Mouse (Mus musculus): ENCODE measurements around the gene Gmfb. TPM values are rescaled to one million over a fixed set of nuclear protein-coding genes. Genes with fewer than 3 reads are reported as not detected.
"Not testable (repeated sequence)": the region's sequence is repeated elsewhere in the genome, so short reads cannot be mapped to it uniquely, and the experiment has no call there.

Gmfb gene
- 100 to 1,000 TPM; 159 to 160 TPM for total RNA-seq (2021)
- long read RNA-seq, experiment 1, full-length matches to known transcripts, result 227 of 257 reads
- long read RNA-seq, experiment 1, partial matches to known transcripts, result 3 of 257 reads
- long read RNA-seq, experiment 1, other reads (novel, unspliced or antisense), result 27 of 257 reads
- long read RNA-seq, experiment 2, full-length matches to known transcripts, result 182 of 212 reads
- long read RNA-seq, experiment 2, partial matches to known transcripts, result 6 of 212 reads
- long read RNA-seq, experiment 2, other reads (novel, unspliced or antisense), result 24 of 212 reads

DNA sequence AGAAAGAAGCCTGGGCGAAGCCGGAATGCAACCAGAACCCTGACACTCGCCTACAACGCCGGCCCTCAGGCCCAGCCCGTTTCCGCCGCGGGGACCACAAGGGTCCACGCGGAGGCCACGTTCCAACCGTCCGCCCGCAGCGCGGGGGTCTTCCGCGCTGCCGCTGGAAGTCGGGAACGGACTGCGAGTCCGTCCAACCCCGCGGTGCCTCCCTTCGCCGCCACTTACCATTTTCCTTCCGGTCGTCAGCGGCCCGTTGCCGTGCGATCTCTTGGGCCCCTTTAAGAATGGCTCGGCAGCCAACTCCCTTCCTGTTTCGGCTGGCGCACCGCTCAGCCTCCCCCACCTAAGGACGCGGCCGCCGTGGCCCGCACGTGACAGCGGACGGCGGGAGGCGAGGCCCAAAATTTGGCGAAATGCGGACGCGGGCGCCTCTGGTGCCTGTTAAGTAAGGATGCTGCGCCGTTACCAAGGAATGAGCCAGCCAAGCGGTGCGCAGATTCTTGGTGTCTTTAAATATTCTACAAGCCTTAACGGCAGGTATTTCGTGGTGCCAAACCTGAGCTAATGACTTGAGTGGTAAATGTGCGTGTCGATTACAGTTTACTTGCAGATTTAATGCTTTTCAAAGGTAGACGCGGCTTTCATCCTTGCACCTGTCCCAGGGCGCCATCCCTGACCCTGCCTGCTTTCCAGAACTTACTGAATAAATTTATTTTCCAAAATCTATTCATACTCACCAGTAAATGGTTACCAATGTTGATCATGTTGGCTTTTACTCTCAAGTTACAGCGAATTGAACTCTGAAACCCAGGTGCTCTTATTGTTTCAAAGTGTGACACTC lies at the start of gene Gmfb:
Gmfb (minus strand) TSS at position 370 of the 844 bp plus-strand sequence.
- peak; percentile 97 for DNase-seq (ENCODE audit: low spot score in 2 of 2)
- intact Hi-C loops (cut with DNase I), result no loop called here

DNA sequence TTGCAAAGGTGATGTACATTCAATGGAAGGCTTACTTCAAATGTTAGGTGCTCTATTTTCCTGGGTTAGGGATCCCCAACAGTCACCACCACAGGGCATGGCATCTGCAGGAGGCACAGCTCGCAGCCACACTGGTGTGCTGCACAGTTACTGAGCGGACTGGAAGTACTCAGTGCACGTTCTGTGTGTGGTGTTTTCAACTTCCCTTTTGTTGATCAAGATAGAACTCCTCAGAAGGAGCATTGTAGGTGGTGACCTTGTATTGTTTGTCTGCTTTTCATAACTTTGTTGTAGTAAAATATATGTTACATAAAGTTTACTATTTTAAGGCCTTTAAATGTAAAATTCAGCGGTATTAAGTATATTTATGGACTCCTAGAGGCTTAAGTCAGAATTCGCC lies 40.9 kb upstream of the Gmfb start:
- intact Hi-C loops (cut with DNase I), result no loop called here
- no peak for DNase-seq (ENCODE audit: low spot score in 2 of 2)

DNA sequence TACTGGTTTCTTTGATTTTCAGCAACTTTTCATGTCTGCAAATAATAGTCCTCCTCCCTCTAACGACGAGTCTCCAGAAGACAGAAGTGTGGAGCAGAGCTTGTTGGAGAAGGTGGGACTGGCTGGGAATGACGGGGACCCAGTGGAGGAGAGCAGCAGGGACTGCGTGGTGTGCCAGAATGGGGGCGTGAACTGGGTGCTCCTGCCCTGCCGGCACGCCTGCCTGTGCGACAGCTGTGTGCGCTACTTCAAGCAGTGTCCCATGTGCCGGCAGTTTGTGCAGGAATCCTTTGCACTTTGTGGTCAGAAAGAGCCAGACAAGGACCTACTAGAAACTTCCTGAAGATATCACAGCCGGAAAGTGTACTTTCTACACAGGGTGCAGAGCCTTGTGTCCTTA lies 31.6 kb upstream of the Gmfb start:
- intact Hi-C loops (cut with DNase I), result no loop called here
- DNase-seq (ENCODE audit: low spot score in 2 of 2), result no peak

DNA sequence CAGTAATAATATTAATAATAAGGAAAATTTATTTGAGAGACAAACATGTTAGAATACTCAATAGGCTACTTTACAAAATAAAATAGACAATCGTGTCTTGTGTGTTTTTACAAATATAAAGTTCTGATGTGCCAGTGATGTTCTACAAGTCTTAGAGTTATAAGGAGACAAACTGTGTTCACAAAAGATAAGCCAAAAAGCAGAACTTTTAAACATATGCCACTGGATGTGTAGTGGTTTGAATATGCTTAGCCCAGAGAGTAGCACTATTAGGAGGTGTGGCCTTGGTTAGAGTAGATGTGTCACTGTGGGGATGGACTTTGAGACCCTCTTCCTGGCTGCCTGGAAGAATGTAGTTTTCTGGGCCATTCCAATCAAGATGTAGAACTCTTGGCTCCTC lies 27.7 kb upstream of the Gmfb start:
- intact Hi-C loops (cut with DNase I), result no loop called here
- DNase-seq (ENCODE audit: low spot score in 2 of 2), result no peak

DNA sequence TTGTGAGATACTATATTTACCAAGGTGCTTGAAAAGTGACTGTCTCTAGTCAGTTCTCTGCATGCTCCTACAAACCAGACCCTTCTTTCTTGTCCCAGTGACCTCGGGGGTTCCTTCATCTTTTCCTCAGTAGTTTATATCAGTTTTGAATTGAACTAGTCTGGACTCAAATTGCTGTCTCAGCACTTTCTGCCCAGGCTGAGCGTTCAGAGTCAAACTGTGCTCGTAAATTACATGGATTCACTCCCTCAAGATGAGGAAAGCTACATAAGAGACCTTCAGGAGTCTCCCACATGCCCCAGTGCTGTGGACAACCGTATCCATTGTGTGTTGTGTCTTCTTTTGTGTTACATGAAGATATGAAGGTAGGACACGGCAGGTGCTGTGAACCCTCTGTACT lies 26.7 kb upstream of the Gmfb start:
- no peak for DNase-seq (ENCODE audit: low spot score in 2 of 2)
- intact Hi-C loops (cut with DNase I), result no loop called here

DNA sequence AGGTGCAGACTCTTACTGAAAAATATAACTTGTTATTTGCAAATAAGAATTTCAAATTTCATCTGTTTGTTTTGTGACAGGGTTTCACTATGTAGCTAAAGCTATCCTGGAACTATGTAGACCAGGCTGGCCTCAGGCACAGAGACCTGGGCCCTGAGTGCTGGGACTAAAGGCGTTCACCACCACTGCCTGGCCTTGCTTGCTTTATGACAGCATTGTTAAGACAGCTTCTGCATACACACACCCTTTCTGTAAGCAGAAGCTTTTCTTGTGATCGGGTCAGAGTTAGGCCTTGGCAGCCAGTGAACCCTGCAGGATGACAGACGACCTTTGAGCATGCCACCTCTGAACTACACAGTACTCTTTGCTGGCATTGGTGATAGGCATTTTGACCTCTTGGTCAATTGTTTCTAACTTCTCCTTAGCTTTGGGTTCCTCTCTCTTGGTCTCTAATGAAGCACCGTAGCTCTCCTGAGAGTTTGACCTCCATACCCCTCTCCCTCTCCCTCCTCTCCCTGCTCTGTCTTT lies 26.1 kb upstream of the Gmfb start:
- intact Hi-C loops (cut with DNase I), result no loop called here
- no peak for DNase-seq (ENCODE audit: low spot score in 2 of 2)

DNA sequence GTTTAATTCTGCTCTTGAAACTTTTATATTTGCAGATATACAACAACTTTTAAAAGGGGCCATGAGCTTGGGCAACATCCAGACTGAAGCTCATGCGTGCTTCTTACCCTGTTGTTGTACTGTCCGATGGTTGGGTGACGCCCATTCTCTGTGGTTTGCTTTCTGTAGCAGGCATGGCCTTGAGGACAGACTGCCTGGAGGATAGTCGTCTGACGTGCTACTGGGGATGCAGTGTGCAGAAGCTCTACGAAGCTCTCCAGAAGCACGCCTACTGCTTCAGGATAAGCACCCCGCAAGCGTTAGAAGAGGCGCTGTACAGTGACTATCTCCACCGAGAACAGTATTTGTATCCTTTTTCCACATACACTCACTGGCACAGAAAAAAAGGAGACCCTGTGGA lies 23.7 kb upstream of the Gmfb start:
- no peak for DNase-seq (ENCODE audit: low spot score in 2 of 2)
- intact Hi-C loops (cut with DNase I), result no loop called here

DNA sequence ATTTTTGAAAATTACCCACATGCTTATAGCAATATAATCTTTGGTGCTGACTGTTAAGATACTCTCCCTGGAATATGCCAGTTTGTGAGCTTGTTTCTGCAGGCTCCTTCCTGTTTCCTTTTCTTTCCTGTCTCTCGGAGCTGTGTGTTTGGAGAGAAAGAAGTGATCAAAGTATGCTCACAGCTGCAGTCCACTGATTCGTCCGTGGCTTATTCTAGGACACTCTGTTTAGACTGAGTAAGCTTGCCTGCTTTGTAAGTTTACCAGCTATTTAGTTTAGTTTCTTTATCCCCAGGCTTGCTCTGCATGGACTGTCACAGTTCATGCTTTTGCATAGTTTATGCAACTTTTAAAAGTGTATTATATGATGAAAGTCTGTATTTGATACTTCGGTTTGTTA lies 17.3 kb upstream of the Gmfb start:
- intact Hi-C loops (cut with DNase I), result no loop called here
- no peak for DNase-seq (ENCODE audit: low spot score in 2 of 2)

DNA sequence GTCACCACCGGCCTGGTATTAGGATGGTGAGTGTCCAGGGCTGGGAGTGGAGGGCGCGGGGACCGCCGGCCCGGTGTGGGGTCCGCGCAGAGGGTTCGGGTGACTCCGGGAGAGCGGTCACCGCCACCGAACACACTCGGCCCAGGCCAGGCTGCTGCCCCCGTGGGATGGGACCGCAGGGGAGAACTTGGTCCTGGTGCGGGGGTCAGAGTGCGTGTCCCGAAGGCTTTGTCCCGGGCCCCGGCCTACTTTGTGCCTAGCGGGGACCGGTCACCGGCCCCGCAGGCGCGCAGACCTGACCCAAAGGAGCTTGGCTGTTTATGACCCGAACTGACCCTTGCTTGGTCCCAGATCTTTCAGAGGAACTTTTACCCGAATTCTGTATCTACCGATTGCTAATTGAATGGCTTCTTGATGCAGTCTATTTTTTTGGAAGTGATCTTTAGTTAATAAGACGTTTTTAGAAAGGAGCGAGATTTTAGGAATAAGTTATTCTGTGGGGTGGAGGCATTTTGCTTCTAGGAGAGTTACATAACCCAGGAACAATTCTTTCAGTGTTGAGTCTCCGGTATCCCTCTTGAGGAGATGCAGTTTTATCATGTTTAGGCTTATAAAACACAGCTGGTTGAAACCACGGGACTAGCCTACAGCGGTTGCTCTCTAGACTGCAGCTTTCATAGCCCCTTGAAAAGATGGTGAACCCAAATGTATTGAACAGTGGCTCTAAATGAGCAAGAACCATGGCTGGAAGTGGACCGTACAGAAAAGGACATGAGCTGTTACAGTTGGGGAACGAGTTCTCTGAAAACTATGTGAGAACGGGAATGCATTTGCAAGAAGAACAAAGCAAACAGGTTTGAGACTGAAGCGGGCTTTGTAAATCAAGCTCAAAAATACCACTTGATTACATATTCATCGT lies 10.6 kb upstream of the Gmfb start:
- intact Hi-C loops (cut with DNase I), result no loop called here
- DNase-seq (ENCODE audit: low spot score in 2 of 2), result peak in 1 of 2 experiments; percentile 14

DNA sequence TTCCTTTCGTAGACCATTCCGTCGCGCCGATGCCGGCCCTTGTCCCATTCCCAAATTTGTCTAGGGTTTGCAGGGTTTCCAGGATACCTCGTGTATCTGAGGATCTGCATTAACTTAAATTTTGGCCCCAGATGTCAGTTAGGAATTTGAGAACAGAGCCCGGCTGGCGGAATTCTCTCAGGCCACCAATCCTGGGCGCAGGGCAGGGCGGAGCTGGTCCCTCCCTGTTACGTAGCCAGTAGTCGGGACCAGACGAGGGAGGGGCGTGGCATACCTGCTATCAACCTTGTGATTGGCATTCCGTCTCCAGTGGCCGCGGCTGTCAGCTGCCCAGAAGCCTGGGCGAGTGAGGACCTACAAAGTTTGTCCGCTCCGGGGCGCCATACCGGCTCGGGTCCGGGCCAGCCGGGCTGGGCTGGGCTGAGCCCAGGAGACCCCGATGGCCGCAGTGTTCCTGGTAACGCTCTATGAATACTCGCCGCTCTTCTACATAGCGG lies 9.8 kb upstream of the Gmfb start, which contains the start of gene Cgrrf1:
Cgrrf1 (plus strand) TSS at position 289 of the 497 bp plus-strand sequence.
- peak; percentile 92 to 93 for DNase-seq (ENCODE audit: low spot score in 2 of 2)
- intact Hi-C loops (cut with DNase I), result no loop called here

DNA sequence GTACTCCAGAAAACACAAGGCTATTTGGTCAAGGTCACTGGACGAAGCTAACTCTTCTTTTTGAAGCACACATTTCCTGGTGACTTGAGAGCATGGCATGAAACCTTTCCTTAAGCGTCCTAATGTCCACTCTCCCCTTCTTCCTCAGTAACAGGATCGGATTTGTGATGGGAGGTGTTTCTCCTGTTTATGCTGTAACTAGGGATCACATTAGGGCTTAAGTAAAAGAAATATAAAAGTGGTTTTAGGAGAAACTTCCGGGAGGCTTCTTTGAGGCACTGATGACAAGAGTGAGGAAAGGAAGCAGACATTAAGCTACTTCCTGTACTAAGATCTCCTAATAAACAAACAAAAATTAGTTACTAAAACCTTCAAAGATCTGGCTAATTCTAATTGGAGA lies 9.3 kb upstream of the Gmfb start:
- DNase-seq (ENCODE audit: low spot score in 2 of 2), result no peak
- intact Hi-C loops (cut with DNase I), result no loop called here

DNA sequence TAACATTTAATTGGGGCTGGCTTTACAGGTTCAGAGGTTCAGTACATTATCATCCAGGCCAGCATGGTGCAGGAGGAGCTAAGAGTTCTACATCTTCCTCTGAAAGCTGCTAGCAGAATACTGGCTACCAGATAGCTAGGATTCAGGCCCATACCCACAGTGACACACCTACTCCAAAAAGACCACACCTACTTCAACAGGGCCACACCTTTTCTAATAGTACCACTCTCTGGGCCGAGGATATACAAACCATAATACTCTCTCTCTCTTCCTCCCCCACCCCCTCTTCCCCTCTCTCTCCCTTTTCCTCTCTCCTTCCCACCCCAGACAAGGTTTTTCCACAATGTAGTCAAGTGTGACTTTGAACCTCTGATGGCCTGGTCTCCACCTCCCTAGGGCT lies 5.4 kb upstream of the Gmfb start:
- DNase-seq (ENCODE audit: low spot score in 2 of 2), result no peak
- intact Hi-C loops (cut with DNase I), result no loop called here

DNA sequence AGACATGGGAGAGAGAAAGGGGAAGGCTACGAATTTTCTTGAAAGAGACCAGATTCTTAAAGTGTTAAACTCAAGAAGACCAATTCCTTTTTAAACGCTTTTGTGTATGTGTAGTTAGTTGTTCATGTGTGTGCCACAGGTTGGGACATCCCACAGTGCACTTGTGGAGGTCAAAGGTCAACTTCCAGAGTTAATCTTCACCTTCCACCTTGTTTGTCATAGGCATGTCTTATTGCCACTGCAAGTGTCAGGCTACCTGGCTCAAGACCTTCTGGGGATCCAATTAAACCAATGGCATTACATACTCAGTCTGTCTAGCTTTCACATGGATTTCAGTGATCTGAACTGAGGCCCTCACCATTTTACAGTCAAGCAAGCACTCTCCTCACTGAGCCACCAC lies 2.0 kb upstream of the Gmfb start:
- intact Hi-C loops (cut with DNase I), result no loop called here
- DNase-seq (ENCODE audit: low spot score in 2 of 2), result no peak

DNA sequence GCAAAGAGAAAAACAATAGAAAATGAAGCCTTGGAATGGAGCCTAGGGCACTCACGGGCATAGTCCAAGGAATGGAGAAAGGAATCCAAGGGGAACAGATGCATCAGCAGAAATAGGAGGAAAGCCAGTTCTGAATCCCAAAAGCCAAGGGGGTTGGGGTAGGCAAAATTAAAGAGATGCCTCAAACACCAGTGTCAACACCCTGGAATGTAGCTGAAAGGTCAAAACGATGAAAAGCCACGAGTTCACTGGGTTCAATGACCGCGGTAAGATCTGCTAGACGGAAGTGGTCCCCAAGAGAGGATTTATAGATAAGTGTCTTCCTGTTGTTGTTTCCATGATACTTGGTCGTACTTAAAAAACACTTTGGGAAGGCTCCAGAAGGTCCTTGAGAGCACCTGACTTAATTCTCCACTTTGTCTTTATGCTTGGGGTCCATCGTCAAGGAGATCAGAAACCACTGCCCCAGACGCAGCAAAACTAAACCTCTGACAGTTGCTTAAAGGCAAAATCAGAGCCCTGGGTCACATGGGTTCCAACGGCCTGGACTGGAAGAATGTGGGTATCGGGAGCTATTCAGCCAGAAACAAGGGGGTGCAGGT lies 670 bp downstream of the Gmfb start:
- intact Hi-C loops (cut with DNase I), result no loop called here

DNA sequence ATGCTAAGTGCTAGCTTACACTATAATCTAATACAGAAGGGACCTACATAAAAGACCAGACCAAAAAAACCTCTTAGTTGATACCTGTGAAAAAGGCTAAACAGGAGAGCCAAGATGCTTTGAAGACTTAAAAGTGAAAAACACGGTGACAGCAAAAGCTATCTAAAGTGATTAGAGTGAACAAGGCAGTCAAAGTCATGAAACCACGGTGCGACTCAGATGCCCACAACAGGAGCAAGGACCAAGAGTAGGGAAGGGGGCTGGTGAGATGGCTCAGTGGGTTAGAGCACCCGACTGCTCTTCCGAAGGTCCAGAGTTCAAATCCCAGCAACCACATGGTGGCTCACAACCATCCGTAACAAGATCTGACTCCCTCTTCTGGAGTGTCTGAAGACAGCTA lies 2.1 kb downstream of the Gmfb start:
- DNase-seq (ENCODE audit: low spot score in 2 of 2); intact Hi-C loops (cut with DNase I): not testable (repeated sequence)

More for the DNA sequence above, 670 bp downstream of the Gmfb start:
- no peak for DNase-seq (ENCODE audit: low spot score in 2 of 2)

DNA sequence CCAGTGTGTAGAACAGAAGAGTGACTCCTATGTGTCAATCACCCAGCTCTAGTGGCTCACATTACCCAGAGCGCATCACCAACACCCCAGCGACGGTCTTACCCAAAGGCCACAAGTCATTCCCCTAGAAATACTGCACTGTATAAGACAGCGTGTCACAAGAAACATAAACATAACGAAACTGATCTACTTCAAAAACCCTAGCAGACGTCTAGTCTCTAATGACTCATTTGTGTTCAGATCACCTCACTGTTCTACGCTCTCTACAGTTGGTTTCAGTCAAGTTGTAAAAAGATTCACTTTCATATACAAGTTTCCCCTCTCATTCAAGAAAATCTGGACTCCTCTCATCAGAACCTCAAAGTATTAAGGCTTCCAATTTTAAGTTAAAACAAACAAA lies 3.3 kb downstream of the Gmfb start:
- intact Hi-C loops (cut with DNase I), result no loop called here
- no peak for DNase-seq (ENCODE audit: low spot score in 2 of 2)

DNA sequence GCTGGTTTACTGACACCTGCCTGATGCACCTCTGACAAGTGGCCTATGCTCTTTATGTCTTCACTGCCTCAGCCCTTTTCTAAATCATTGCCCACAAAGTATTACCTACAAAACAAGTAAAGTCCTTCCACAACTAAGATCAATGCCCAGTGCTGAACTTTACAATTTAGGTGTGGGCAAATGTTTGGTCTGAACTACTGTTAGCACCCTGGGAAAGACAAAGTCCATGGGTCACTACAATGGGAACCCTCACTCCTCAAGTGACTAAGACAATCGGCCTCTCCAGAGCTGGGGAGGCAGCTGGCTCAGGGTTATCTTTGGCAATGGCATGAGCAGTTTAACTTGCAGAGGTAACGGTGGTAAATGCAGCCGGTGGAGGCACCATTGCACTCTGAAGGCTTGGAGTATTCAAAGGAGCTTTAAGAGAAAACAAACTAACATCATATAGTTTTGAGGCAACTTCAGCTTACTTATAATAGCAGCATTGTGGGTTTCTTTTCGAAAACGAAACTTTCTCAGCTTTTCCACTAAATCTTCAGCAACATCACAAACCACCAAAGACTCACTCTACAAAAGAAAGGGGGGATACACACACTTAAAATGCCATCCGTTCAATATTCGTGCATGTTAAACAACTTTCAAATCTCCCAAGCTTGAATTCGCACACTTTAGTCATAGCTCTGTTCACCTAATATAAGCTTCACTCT lies 5.0 kb downstream of the Gmfb start:
- intact Hi-C loops (cut with DNase I), result no loop called here
- DNase-seq (ENCODE audit: low spot score in 2 of 2), result no peak

DNA sequence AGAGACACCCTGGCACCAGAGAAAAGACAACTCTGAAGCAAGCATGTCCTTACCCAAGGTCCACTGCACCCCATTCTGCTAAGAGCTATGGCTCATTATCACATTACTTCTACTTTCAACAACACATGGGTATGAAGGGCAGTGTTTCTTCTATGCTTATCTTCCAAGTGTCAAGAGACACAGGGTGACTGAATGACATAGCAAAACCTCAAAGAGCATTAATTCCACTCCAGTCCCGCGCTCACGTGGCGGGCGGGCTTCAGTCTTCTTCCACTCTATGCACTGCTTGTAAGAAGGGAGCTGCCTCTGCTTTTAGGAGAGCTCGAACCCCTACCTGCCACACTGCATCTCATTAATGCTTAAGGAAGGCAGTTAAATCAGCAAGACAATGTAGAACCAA lies 6.4 kb downstream of the Gmfb start:
- intact Hi-C loops (cut with DNase I), result no loop called here

DNA sequence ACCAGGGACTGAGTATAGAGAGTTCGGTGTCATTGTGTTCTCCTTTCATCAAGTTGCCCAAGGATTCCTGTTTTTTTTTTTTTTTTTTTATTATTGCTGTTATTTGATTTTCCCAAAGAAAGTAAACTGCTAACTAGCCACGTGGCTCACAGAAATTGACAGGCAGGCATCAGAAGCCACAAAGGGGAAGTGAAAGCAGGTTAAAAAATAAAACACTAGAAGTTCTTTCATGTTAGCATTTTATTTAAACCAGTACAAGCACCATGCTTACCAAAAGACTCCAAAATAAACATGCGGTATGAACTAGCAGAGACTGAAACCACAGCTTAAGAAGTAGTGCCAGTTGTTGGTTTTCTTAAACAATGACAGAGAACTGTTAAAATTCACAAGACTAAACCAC lies 14.1 kb downstream of the Gmfb start:
- intact Hi-C loops (cut with DNase I), result no loop called here
- DNase-seq (ENCODE audit: low spot score in 2 of 2), result no peak

More for the DNA sequence above, 6.4 kb downstream of the Gmfb start:
- DNase-seq (ENCODE audit: low spot score in 2 of 2), result no peak

Measured in left cerebral cortex, postnatal 14 days (tissue).